Mouse (Mus musculus): ENCODE data around the gene Ctdnep1. TPM values are rescaled to one million over a fixed set of nuclear protein-coding genes. Genes with fewer than 3 reads are reported as not detected.
A peak's percentile ranks its signal among the peaks of the same experiment; 100 is the strongest.

Ctdnep1 gene
- 176 and 194 TPM in 2 replicates for polyA plus RNA-seq (2012; ENCODE audit: insufficient read depth, insufficient read length, missing spikeins)

- Histone ChIP-seq H3K27ac (ENCODE audit: insufficient read depth, low read depth, low read length) (peak within 1 kb of the TSS; percentile 97), H3K4me1 (ENCODE audit: control insufficient read depth, insufficient read depth, low read length) (peaks cover 13% of the 10 kb centered on the region), H3K4me3 (ENCODE audit: insufficient read depth, low read length) (peak within 1 kb of the TSS; percentile 99)
- TF ChIP-seq POLR2A (IDR thresholded peaks at IDR 0.05; ENCODE audit: borderline replicate concordance, low read depth, low read length) (no peak), CTCF (IDR thresholded peaks at IDR 0.05; ENCODE audit: low read depth, low read length) (no peak)
Observed at GRCm38 (mm10) chr11:69981141-69981762, at the start of gene Ctdnep1. TSS of gene Ctdnep1 (plus strand) at chr11:69981156.

GRCm38 (mm10) chr11:69931769-69932168 is 49.2 kb upstream of the Ctdnep1 start:
- 0 out of 2 replicates have a peak overlapping the region, but pooled peaks have one; percentile 27 for H3K27ac ChIP-seq (ENCODE audit: insufficient read depth, low read depth, low read length)
- H3K4me1 ChIP-seq (ENCODE audit: control insufficient read depth, insufficient read depth, low read length), result peaks cover 12% of the 10 kb centered on the region
- no peak overlapping the region for H3K4me3 ChIP-seq (ENCODE audit: insufficient read depth, low read length)
- TF ChIP-seq CTCF (IDR thresholded peaks at IDR 0.05; ENCODE audit: low read depth, low read length) (no peak), POLR2A (IDR thresholded peaks at IDR 0.05; ENCODE audit: borderline replicate concordance, low read depth, low read length) (no peak)

- TF ChIP-seq POLR2A (IDR thresholded peaks at IDR 0.05; ENCODE audit: borderline replicate concordance, low read depth, low read length) (no peak), CTCF (IDR thresholded peaks at IDR 0.05; ENCODE audit: low read depth, low read length) (no peak)
- no peak overlapping the region for H3K27ac ChIP-seq (ENCODE audit: insufficient read depth, low read depth, low read length)
- no peak overlapping the region for H3K4me3 ChIP-seq (ENCODE audit: insufficient read depth, low read length)
- H3K4me1 ChIP-seq (ENCODE audit: control insufficient read depth, insufficient read depth, low read length), result peaks cover 12% of the 10 kb centered on the region
Observed at GRCm38 (mm10) chr11:69932254-69932653, 48.7 kb upstream of the Ctdnep1 start.

GRCm38 (mm10) chr11:69933066-69933465 is 47.9 kb upstream of the Ctdnep1 start:
- TF ChIP-seq POLR2A (IDR thresholded peaks at IDR 0.05; ENCODE audit: borderline replicate concordance, low read depth, low read length) (no peak), CTCF (IDR thresholded peaks at IDR 0.05; ENCODE audit: low read depth, low read length) (no peak)
- Histone ChIP-seq H3K27ac (ENCODE audit: insufficient read depth, low read depth, low read length) (no peak overlapping the region), H3K4me1 (ENCODE audit: control insufficient read depth, insufficient read depth, low read length) (peaks cover 12% of the 10 kb centered on the region), H3K4me3 (ENCODE audit: insufficient read depth, low read length) (no peak overlapping the region)

- peak overlapping the region; percentile 23; the same call in 1 of the 2 replicates for H3K4me3 ChIP-seq (ENCODE audit: insufficient read depth, low read length)
- TF ChIP-seq CTCF (IDR thresholded peaks at IDR 0.05; ENCODE audit: low read depth, low read length) (peak; percentile 78), POLR2A (IDR thresholded peaks at IDR 0.05; ENCODE audit: borderline replicate concordance, low read depth, low read length) (no peak)
- no peak overlapping the region for H3K27ac ChIP-seq (ENCODE audit: insufficient read depth, low read depth, low read length)
- peaks cover 12% of the 10 kb centered on the region for H3K4me1 ChIP-seq (ENCODE audit: control insufficient read depth, insufficient read depth, low read length)
Observed at GRCm38 (mm10) chr11:69934169-69934568, 46.8 kb upstream of the Ctdnep1 start.

- TF ChIP-seq CTCF (IDR thresholded peaks at IDR 0.05; ENCODE audit: low read depth, low read length) (no peak), POLR2A (IDR thresholded peaks at IDR 0.05; ENCODE audit: borderline replicate concordance, low read depth, low read length) (no peak)
- H3K4me3 ChIP-seq (ENCODE audit: insufficient read depth, low read length), result no peak overlapping the region
- no peak overlapping the region for H3K27ac ChIP-seq (ENCODE audit: insufficient read depth, low read depth, low read length)
- peaks cover 12% of the 10 kb centered on the region for H3K4me1 ChIP-seq (ENCODE audit: control insufficient read depth, insufficient read depth, low read length)
Observed at GRCm38 (mm10) chr11:69934681-69935080, 46.3 kb upstream of the Ctdnep1 start.

- Histone ChIP-seq H3K27ac (ENCODE audit: insufficient read depth, low read depth, low read length) (no peak within 1 kb of the TSS), H3K4me3 (ENCODE audit: insufficient read depth, low read length) (peak within 1 kb of the TSS; percentile 30), H3K4me1 (ENCODE audit: control insufficient read depth, insufficient read depth, low read length) (peaks cover 12% of the 10 kb centered on the region)
- TF ChIP-seq POLR2A (IDR thresholded peaks at IDR 0.05; ENCODE audit: borderline replicate concordance, low read depth, low read length), result no peak
- no peak for TF ChIP-seq CTCF (IDR thresholded peaks at IDR 0.05; ENCODE audit: low read depth, low read length)
Observed at GRCm38 (mm10) chr11:69935137-69935879, 45.6 kb upstream of the Ctdnep1 start, which contains the start of gene Ybx2. TSS of gene Ybx2 (plus strand) at chr11:69935796.

GRCm38 (mm10) chr11:69936156-69936555 is 44.8 kb upstream of the Ctdnep1 start:
- Histone ChIP-seq H3K27ac (ENCODE audit: insufficient read depth, low read depth, low read length) (no peak overlapping the region), H3K4me1 (ENCODE audit: control insufficient read depth, insufficient read depth, low read length) (peaks cover 10% of the 10 kb centered on the region), H3K4me3 (ENCODE audit: insufficient read depth, low read length) (peak overlapping the region; percentile 30; the same call in 1 of the 2 replicates)
- no peak for TF ChIP-seq POLR2A (IDR thresholded peaks at IDR 0.05; ENCODE audit: borderline replicate concordance, low read depth, low read length)
- TF ChIP-seq CTCF (IDR thresholded peaks at IDR 0.05; ENCODE audit: low read depth, low read length), result no peak

- TF ChIP-seq CTCF (IDR thresholded peaks at IDR 0.05; ENCODE audit: low read depth, low read length) (no peak), POLR2A (IDR thresholded peaks at IDR 0.05; ENCODE audit: borderline replicate concordance, low read depth, low read length) (no peak)
- H3K27ac ChIP-seq (ENCODE audit: insufficient read depth, low read depth, low read length), result no peak overlapping the region
- H3K4me3 ChIP-seq (ENCODE audit: insufficient read depth, low read length), result no peak overlapping the region
Observed at GRCm38 (mm10) chr11:69936714-69937347, 44.1 kb upstream of the Ctdnep1 start.

More at GRCm38 (mm10) chr11:69936714-69937347, 44.1 kb upstream of the Ctdnep1 start:
- peaks cover 5% of the 10 kb centered on the region for H3K4me1 ChIP-seq (ENCODE audit: control insufficient read depth, insufficient read depth, low read length)
